ENCODE assay signal across 28 mouse cellular contexts in genomic region chr8:69545020-69545419, GRCm38 (mm10). TPM values are rescaled to one million over a fixed set of nuclear protein-coding genes. Genes with fewer than 3 reads are reported as not detected.
DNase-seq lines count a peak whose midpoint lies in the region; ATAC-seq and TF ChIP-seq lines count a peak whose summit lies in the region.
"Not testable (repeated sequence)": the region's sequence is repeated elsewhere in the genome, so short reads cannot be mapped to it uniquely, and the experiment has no call there.
"Had no signal": no experiment of that assay in that cellular context is flagged by ENCODE, and none has a peak within 500 bp of the region (broad histone marks: within the 10 kb centered on the region; RNA-seq: fewer than 3 reads in every experiment).

No protein-coding gene starts in this region.

- H3K9ac ChIP-seq in forebrain, postnatal 0 days; lung, postnatal 0 days (replicated peaks; ENCODE audit: low read depth): not testable (repeated sequence)

- not testable (repeated sequence) for H3K27ac ChIP-seq in forebrain, postnatal 0 days (ENCODE audit: low read depth, low read length); left cerebral cortex, adult 2 months; lung, postnatal 0 days (ENCODE audit: low read length)

- not testable (repeated sequence) for H3K9me3 ChIP-seq in forebrain, postnatal 0 days (ENCODE audit: low read length); lung, postnatal 0 days (ENCODE audit: low read length)

- ATAC-seq in forebrain, postnatal 0 days; lung, postnatal 0 days: not testable (repeated sequence)

- intact Hi-C loops in left cerebral cortex, adult 2 months (cut with DNase I), result loop anchor here (5.0 kb wide), 2 partner anchors 148 to 218 kb away; no protein-coding TSS in a partner anchor

- not testable (repeated sequence) for TF ChIP-seq EP300 in lung, postnatal 0 days (IDR thresholded peaks at IDR 0.05)

- not testable (repeated sequence) for TF ChIP-seq POLR2A in brain, embryonic 14.5 days (IDR thresholded peaks at IDR 0.05; ENCODE audit: borderline replicate concordance, extremely low read depth, insufficient read depth, insufficient read length, poor library complexity, severe bottlenecking)

- peak; percentile 24 for DNase-seq in 3T3-L1 (ENCODE audit: low read depth, low spot score)
- DNase-seq in brain, embryonic 14.5 days (ENCODE audit: low read depth), result peak; percentile 37
- DNase-seq in forebrain, postnatal 0 days, result peak; percentile 31
- peak; percentile 40 for DNase-seq in induced T-regulatory cell, adult 2 months (ENCODE audit: low read depth)
- not testable (repeated sequence) for DNase-seq in left cerebral cortex, adult 2 months (ENCODE audit: extremely low spot score in 1 of 2, low spot score in 2 of 2)
- DNase-seq in lung, postnatal 0 days (ENCODE audit: low spot score), result peak; percentile 25
- DNase-seq in retina, adult 2 months (ENCODE audit: low read depth, low spot score), result peak; percentile 8

- H3K4me1 ChIP-seq in forebrain, postnatal 0 days (ENCODE audit: insufficient read depth); lung, postnatal 0 days (ENCODE audit: insufficient read depth, low read depth, low read length): not testable (repeated sequence)

- not testable (repeated sequence) for H3K36me3 ChIP-seq in forebrain, postnatal 0 days (ENCODE audit: insufficient read depth); lung, postnatal 0 days (ENCODE audit: insufficient read depth, low read length)

- not testable (repeated sequence) for H3K4me2 ChIP-seq in forebrain, postnatal 0 days (ENCODE audit: low read depth); lung, postnatal 0 days (replicated peaks; ENCODE audit: low read depth, low read length)

- TF ChIP-seq CTCF in brain, embryonic 14.5 days (IDR thresholded peaks at IDR 0.05; ENCODE audit: borderline replicate concordance, extremely low read depth, insufficient read depth, insufficient read length), result not testable (repeated sequence)
- peak; percentile 41 for TF ChIP-seq CTCF in forebrain, postnatal 0 days (IDR thresholded peaks at IDR 0.05; ENCODE audit: low read depth)
- TF ChIP-seq CTCF in left cerebral cortex, adult 2 months (IDR thresholded peaks at IDR 0.05), result peak; percentile 50
- peak; percentile 55 for TF ChIP-seq CTCF in lung, postnatal 0 days (IDR thresholded peaks at IDR 0.05)

- H3K4me3 ChIP-seq in forebrain, postnatal 0 days (ENCODE audit: low read depth, low read length); left cerebral cortex, adult 2 months; lung, postnatal 0 days (ENCODE audit: low read depth, low read length): not testable (repeated sequence)

- WGBS in forebrain, postnatal 0 days, result 29% methylated on average over 1 of the region's 1 CpGs
- WGBS in lung, postnatal 0 days, result 29% methylated on average over 1 of the region's 1 CpGs

- H3K27me3 ChIP-seq in forebrain, postnatal 0 days (ENCODE audit: insufficient read depth, low read length); lung, postnatal 0 days (replicated peaks; ENCODE audit: insufficient read depth, low read length): not testable (repeated sequence)

RNA-seq across cellular contexts. Expression of gene Gm7697, which starts 22.2 kb away (rescaled TPM):
- polyA plus RNA-seq in brain, embryonic 14.5 days (2012; rRNA removed), result 0.04 TPM in 2 replicates
- 0.05 and 0.08 TPM in 2 replicates for total RNA-seq in forebrain, postnatal 0 days (2014; rRNA removed)
- not detected in 2 replicates for polyA plus RNA-seq in forebrain, postnatal 0 days (2015; fragmentation: Nextera tagmentation; extraction: Ambion mirVana)
- not detected for total RNA-seq in left cerebral cortex, adult 2 months (2021)
- polyA plus RNA-seq in lung, postnatal 0 days (2015; fragmentation: Nextera tagmentation; extraction: Ambion mirVana), result not detected in 2 replicates
- total RNA-seq: adrenal gland, adult 2 months; adrenal gland, postnatal 4 days; ES-E14; gastrocnemius, postnatal 14 days; heart, adult 18-20 months; layer of hippocampus, postnatal 36 days; left cerebral cortex, postnatal 14 days; monocyte, adult 5-6 weeks had no signal
- polyA plus RNA-seq: adrenal gland, adult 2 months; CD4-positive, CD25-positive, alpha-beta regulatory T cell, adult 4 months; embryonic facial prominence, embryonic 14.5 days; forebrain, embryonic 15.5 days; heart, embryonic 13.5 days; inflammation-experienced regulatory T-cells, adult 6 months; limb, embryonic 12.5 days; liver, embryonic 12.5 days; lung, embryonic 16.5 days; midbrain, embryonic 12.5 days; neural tube, embryonic 11.5 days; Patski; spleen, adult 2 months; stomach, embryonic 14.5 days had no signal
